Mouse (Mus musculus) hindbrain, embryonic 15.5 days (tissue): ENCODE data around the gene Ptpn13. TPM values are rescaled to one million over a fixed set of nuclear protein-coding genes. Genes with fewer than 3 reads are reported as not detected.

Source experiments
- ATAC-seq: fragments of 200-750 bp; cut with Nextera tagmentation; 2 replicates; pipeline ENCODE4 v1.8.0; 2017; ENCODE audit warnings: low read depth, moderate number of reproducible peaks, moderate TSS enrichment; ENCODE audit not compliant: low FRiP score
- H3K27ac ChIP-seq: fragments of 300-500 bp; sonication (generic); replicated peaks from 2 replicates; pipeline ENCODE4 v1.5.1; 2015; ENCODE audit warnings: mild to moderate bottlenecking, inconsistent platforms
- H3K27me3 ChIP-seq: fragments of 300-500 bp; sonication (generic); 2 replicates; pipeline ENCODE4 v1.6.1; 2015; ENCODE audit warnings: control low read depth, inconsistent platforms
- H3K36me3 ChIP-seq: fragments of 300-500 bp; sonication (generic); 2 replicates; pipeline ENCODE4 v1.6.1; 2015; ENCODE audit warnings: control low read depth, inconsistent platforms
- H3K4me1 ChIP-seq: fragments of 300-500 bp; sonication (generic); replicated peaks from 2 replicates; pipeline ENCODE4 v1.6.1; 2015; ENCODE audit warnings: control low read depth, inconsistent platforms
- H3K4me2 ChIP-seq: fragments of 300-500 bp; sonication (generic); 2 replicates; pipeline ENCODE4 v1.6.1; 2015; ENCODE audit warnings: moderate library complexity, mild to moderate bottlenecking, inconsistent platforms
- H3K4me3 ChIP-seq: fragments of 300-500 bp; sonication (generic); 2 replicates; pipeline ENCODE4 v1.5.1; 2015; ENCODE audit warnings: mild to moderate bottlenecking, inconsistent platforms
- H3K9ac ChIP-seq: fragments of 300-500 bp; sonication (generic); 2 replicates; pipeline ENCODE4 v1.6.1; 2015; ENCODE audit warnings: inconsistent platforms
- H3K9me3 ChIP-seq: fragments of 300-500 bp; sonication (generic); 2 replicates; pipeline ENCODE4 v1.6.1; 2016; ENCODE audit warnings: control low read depth, inconsistent platforms
- WGBS: fragments of 180-500 bp; shearing (Covaris S2); methylation state at CpG from one replicate; pipeline ENCODE4 v1.1.7; 2015; 5-methylcytosine and 5-hydroxymethylcytosine counted together
- polyA plus RNA-seq: library from polyadenylated mRNA; unstranded; fragments of >200 nt; fragmentation: Nextera tagmentation; extraction: Ambion mirVana; gene quantifications from 2 replicates; pipeline ENCODE4 v1.2.1, GENCODE M21; 2015

The Ptpn13 gene
- polyA plus RNA-seq, 1 experiment from 2014 or later, result 4.7 TPM

GRCm38 (mm10) chr5:103472670-103473069 lies 47.7 kb downstream of the Ptpn13 start:
- WGBS, result 88% methylated on average over 5 of the region's 5 CpGs
- H3K4me1 ChIP-seq, result no peaks in the 10 kb centered on the region
- H3K36me3 ChIP-seq, result no peaks in the 10 kb centered on the region
- no peak overlapping the region for H3K27ac ChIP-seq
- H3K27me3 ChIP-seq, result no peaks in the 10 kb centered on the region
- H3K4me3 ChIP-seq, result no peak overlapping the region
- no peak for ATAC-seq
- no peak overlapping the region for H3K9ac ChIP-seq
- no peak overlapping the region for H3K4me2 ChIP-seq
- no peaks in the 10 kb centered on the region for H3K9me3 ChIP-seq

GRCm38 (mm10) chr5:103473467-103474096 lies 48.6 kb downstream of the Ptpn13 start:
- H3K4me1 ChIP-seq, result no peaks in the 10 kb centered on the region
- 91% methylated on average over 11 of the region's 11 CpGs for WGBS
- no peak overlapping the region for H3K4me3 ChIP-seq
- no peaks in the 10 kb centered on the region for H3K36me3 ChIP-seq
- H3K4me2 ChIP-seq, result no peak overlapping the region
- H3K9me3 ChIP-seq, result no peaks in the 10 kb centered on the region
- no peaks in the 10 kb centered on the region for H3K27me3 ChIP-seq
- no peak for ATAC-seq
- no peak overlapping the region for H3K27ac ChIP-seq
- H3K9ac ChIP-seq, result no peak overlapping the region

GRCm38 (mm10) chr5:103474259-103474658 lies 49.3 kb downstream of the Ptpn13 start:
- H3K9me3 ChIP-seq, result no peaks in the 10 kb centered on the region
- H3K4me2 ChIP-seq, result no peak overlapping the region
- no peak overlapping the region for H3K9ac ChIP-seq
- WGBS, result 92% methylated on average over 4 of the region's 4 CpGs
- H3K4me3 ChIP-seq, result no peak overlapping the region
- no peaks in the 10 kb centered on the region for H3K27me3 ChIP-seq
- no peaks in the 10 kb centered on the region for H3K4me1 ChIP-seq
- no peak for ATAC-seq
- no peak overlapping the region for H3K27ac ChIP-seq
- no peaks in the 10 kb centered on the region for H3K36me3 ChIP-seq

- no peaks in the 10 kb centered on the region for H3K4me1 ChIP-seq
- no peaks in the 10 kb centered on the region for H3K36me3 ChIP-seq
- H3K4me3 ChIP-seq, result no peak overlapping the region
- H3K27me3 ChIP-seq, result no peaks in the 10 kb centered on the region
- H3K9ac ChIP-seq, result no peak overlapping the region
- no peak for ATAC-seq
- no peak overlapping the region for H3K27ac ChIP-seq
- WGBS, result 88% methylated on average over 5 of the region's 5 CpGs
- H3K9me3 ChIP-seq, result no peaks in the 10 kb centered on the region
- no peak overlapping the region for H3K4me2 ChIP-seq
These were observed 50.5 kb downstream of the Ptpn13 start for GRCm38 (mm10) chr5:103475503-103475902.

- Histone ChIP-seq H3K9me3 (no peaks in the 10 kb centered on the region), H3K4me1 (no peaks in the 10 kb centered on the region), H3K4me2 (no peak overlapping the region), H3K27ac (no peak overlapping the region), H3K4me3 (no peak overlapping the region), H3K27me3 (no peaks in the 10 kb centered on the region), H3K9ac (no peak overlapping the region), H3K36me3 (no peaks in the 10 kb centered on the region)
- WGBS, result 97% methylated on average over 5 of the region's 5 CpGs
- no peak for ATAC-seq
These were observed 54.5 kb downstream of the Ptpn13 start for GRCm38 (mm10) chr5:103479503-103479902.

- H3K27ac ChIP-seq, result no peak overlapping the region
- WGBS, result 98% methylated on average over 2 of the region's 2 CpGs
- H3K4me2 ChIP-seq, result no peak overlapping the region
- ATAC-seq, result no peak
- H3K4me1 ChIP-seq, result no peaks in the 10 kb centered on the region
- H3K9me3 ChIP-seq, result no peaks in the 10 kb centered on the region
- no peak overlapping the region for H3K4me3 ChIP-seq
- H3K9ac ChIP-seq, result no peak overlapping the region
- no peaks in the 10 kb centered on the region for H3K27me3 ChIP-seq
- no peaks in the 10 kb centered on the region for H3K36me3 ChIP-seq
These were observed 56.2 kb downstream of the Ptpn13 start for GRCm38 (mm10) chr5:103481222-103481621.

GRCm38 (mm10) chr5:103487001-103487400 lies 62.0 kb downstream of the Ptpn13 start:
- ATAC-seq, result no peak
- no peaks in the 10 kb centered on the region for H3K36me3 ChIP-seq
- 89% methylated on average over 7 of the region's 7 CpGs for WGBS
- H3K9ac ChIP-seq, result no peak overlapping the region
- no peaks in the 10 kb centered on the region for H3K4me1 ChIP-seq
- H3K27me3 ChIP-seq, result no peaks in the 10 kb centered on the region
- H3K9me3 ChIP-seq, result no peaks in the 10 kb centered on the region
- no peak overlapping the region for H3K4me3 ChIP-seq
- no peak overlapping the region for H3K4me2 ChIP-seq
- H3K27ac ChIP-seq, result no peak overlapping the region

- no peak overlapping the region for H3K4me3 ChIP-seq
- ATAC-seq, result no peak
- H3K9me3 ChIP-seq, result no peaks in the 10 kb centered on the region
- no peaks in the 10 kb centered on the region for H3K4me1 ChIP-seq
- no peak overlapping the region for H3K4me2 ChIP-seq
- no peak overlapping the region for H3K9ac ChIP-seq
- no peaks in the 10 kb centered on the region for H3K27me3 ChIP-seq
- WGBS, result 92% methylated on average over 8 of the region's 8 CpGs
- H3K27ac ChIP-seq, result no peak overlapping the region
- no peaks in the 10 kb centered on the region for H3K36me3 ChIP-seq
These were observed 66.0 kb downstream of the Ptpn13 start for GRCm38 (mm10) chr5:103490964-103491363.

- Histone ChIP-seq H3K27me3 (no peaks in the 10 kb centered on the region), H3K9ac (no peak overlapping the region), H3K4me3 (no peak overlapping the region), H3K9me3 (no peaks in the 10 kb centered on the region), H3K36me3 (no peaks in the 10 kb centered on the region), H3K27ac (no peak overlapping the region), H3K4me2 (no peak overlapping the region), H3K4me1 (no peaks in the 10 kb centered on the region)
- WGBS, result 92% methylated on average over 5 of the region's 5 CpGs
- no peak for ATAC-seq
These were observed 66.8 kb downstream of the Ptpn13 start for GRCm38 (mm10) chr5:103491788-103492187.

GRCm38 (mm10) chr5:103497061-103497460 lies 72.1 kb downstream of the Ptpn13 start:
- WGBS, result 83% methylated on average over 5 of the region's 5 CpGs
- H3K4me3 ChIP-seq, result no peak overlapping the region
- no peak overlapping the region for H3K4me2 ChIP-seq
- no peak overlapping the region for H3K27ac ChIP-seq
- H3K27me3 ChIP-seq, result no peaks in the 10 kb centered on the region
- no peak for ATAC-seq
- H3K4me1 ChIP-seq, result no peaks in the 10 kb centered on the region
- H3K36me3 ChIP-seq, result no peaks in the 10 kb centered on the region
- H3K9ac ChIP-seq, result no peak overlapping the region
- H3K9me3 ChIP-seq, result no peaks in the 10 kb centered on the region

GRCm38 (mm10) chr5:103497480-103497879 lies 72.5 kb downstream of the Ptpn13 start:
- 88% methylated on average over 2 of the region's 2 CpGs for WGBS
- Histone ChIP-seq H3K36me3 (no peaks in the 10 kb centered on the region), H3K9me3 (no peaks in the 10 kb centered on the region), H3K4me3 (no peak overlapping the region), H3K27ac (no peak overlapping the region), H3K27me3 (no peaks in the 10 kb centered on the region), H3K4me1 (no peaks in the 10 kb centered on the region), H3K4me2 (no peak overlapping the region), H3K9ac (no peak overlapping the region)
- no peak for ATAC-seq

- Histone ChIP-seq H3K4me2 (no peak overlapping the region), H3K4me1 (no peaks in the 10 kb centered on the region), H3K9me3 (no peaks in the 10 kb centered on the region), H3K4me3 (no peak overlapping the region), H3K9ac (no peak overlapping the region), H3K36me3 (no peaks in the 10 kb centered on the region), H3K27me3 (no peaks in the 10 kb centered on the region), H3K27ac (no peak overlapping the region)
- 68% methylated on average over 6 of the region's 6 CpGs for WGBS
- ATAC-seq, result no peak
These were observed 74.3 kb downstream of the Ptpn13 start for GRCm38 (mm10) chr5:103499305-103499704.

GRCm38 (mm10) chr5:103501076-103501475 lies 76.1 kb downstream of the Ptpn13 start:
- no peak overlapping the region for H3K9ac ChIP-seq
- no peaks in the 10 kb centered on the region for H3K36me3 ChIP-seq
- WGBS, result 93% methylated on average over 9 of the region's 9 CpGs
- H3K4me1 ChIP-seq, result no peaks in the 10 kb centered on the region
- H3K27ac ChIP-seq, result no peak overlapping the region
- ATAC-seq, result no peak
- H3K27me3 ChIP-seq, result no peaks in the 10 kb centered on the region
- H3K4me3 ChIP-seq, result no peak overlapping the region
- H3K9me3 ChIP-seq, result no peaks in the 10 kb centered on the region
- H3K4me2 ChIP-seq, result no peak overlapping the region
